Mouse (Mus musculus): Measurements from ENCODE around the gene Pdcl2. TPM values are rescaled to one million over a fixed set of nuclear protein-coding genes. Genes with fewer than 3 reads are reported as not detected.

The Pdcl2 gene
- not detected for total RNA-seq (2022)

DNA sequence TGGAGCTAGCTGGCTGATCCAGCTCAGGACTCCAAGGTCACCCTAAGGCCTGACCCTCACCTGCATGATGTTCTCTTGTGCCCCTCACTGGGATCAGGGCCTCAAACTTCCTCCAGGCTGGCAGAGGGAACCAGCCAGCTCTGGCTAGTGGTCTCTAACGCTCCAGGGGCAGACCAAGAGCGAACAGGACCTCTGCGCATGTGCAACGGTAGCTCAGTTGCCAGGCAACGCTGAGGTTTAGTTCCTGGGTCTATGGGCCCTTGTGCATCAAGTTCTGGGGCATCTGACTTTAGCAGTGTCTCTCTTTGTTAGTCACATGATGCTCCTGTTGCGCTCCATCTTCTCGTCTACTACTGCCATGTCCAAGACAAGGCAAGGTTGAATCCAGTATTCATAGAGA is at the start of gene Pdcl2:
TSS of gene Pdcl2 (minus strand) at position 204 of the 400 bp plus-strand sequence.
- no peak for DNase-seq (ENCODE audit: low spot score)

DNA sequence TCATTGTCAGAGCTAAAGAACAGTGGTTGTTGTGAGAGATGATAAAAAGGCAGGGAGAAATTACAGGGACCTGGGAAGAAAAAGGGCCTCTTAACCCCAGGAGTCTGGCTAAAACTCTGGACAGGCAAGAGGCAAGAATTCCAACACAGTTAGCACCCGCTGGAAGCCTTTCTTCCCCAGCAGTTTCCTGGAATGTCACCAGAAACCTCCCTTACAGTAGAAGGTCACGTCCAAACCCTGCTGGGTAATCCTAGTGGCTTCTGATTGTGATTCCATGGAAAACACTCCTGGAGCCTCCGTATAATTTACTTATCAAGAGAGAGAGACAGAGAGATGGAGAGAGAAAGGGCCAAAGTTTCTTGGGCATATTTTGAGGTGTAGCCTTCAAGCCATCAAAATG is 48.3 kb upstream of the Pdcl2 start:
- no peak for DNase-seq (ENCODE audit: low spot score)

DNA sequence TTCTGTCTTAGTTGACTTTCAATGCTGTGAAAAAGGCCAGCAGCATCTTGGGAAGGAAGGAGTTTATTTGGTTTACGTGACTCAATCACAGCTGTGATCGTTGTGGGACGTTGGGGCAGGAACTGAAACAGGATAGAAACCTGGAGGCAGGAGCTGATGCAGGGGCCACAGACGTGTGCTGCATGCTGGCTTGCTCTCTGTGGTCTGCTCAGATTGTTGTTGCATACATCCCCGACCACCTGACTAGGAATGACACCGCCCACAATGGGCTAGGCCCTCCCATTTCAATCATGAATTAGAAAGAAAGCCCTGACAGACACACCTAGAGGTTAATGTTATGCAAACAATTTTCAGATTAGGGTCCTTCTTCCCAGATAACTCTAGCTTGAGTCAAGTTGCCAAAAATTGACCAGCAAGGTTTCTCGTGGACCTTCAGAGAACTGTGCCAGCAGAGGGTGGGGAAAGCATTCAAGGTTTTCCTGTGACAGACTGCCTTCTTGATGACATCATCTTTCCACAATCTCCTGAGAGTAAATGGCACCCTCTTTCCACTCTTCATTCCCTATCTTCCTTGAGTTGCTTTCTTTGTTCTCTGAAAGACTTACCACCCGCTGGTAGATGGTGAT is 38.4 kb upstream of the Pdcl2 start:
- DNase-seq (ENCODE audit: low spot score) = no peak

DNA sequence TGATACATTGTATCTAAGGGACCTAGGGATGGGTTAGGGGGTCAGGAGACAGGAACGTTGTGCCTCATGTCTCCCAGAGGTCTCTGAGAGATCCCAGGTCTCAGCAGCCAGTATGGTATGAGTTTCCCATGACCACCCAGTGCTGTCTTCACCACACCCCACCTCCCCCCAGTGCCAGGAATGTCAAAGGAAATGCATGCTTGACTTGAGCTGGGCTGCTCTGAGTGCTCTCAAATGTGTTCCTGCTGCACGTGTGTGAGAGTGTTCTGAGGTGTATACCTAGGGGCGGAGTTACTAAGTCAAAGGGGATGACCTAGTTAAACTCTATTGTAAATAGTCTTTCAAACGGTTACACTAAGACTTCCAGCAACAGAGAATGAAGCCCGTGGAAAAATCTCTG is 34.5 kb upstream of the Pdcl2 start:
- no peak for DNase-seq (ENCODE audit: low spot score)

DNA sequence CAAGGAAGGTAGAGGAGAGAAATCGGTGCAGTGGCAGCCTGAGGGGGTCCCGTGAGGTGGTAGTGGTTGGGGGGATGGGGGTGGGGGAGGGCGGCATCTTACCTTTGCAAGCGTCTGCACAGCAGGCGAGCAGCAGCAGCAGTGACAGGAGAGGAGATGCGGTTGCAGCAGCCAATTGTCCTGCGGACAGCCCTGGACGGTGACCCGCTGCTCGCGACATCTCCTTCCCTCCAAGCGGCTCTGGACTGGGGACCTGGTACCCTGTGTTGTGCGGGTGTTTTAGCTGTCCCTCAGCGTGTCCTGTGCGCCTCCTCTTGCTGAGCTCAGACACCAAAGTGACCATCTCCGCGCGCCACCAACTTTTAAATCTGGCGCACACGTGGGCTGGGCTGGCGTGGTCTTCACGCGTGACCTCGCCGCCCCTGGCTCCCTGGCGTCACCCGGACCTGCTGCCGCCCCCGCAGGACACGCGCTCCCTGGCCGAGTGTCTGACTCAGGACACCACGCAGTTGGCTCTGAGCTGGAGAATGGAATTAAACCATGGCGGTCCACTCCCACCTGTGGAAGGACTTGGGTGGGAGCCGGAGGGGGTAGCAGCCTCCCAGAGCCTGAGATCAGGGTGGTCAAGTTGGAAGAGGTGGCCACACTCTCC is 32.6 kb upstream of the Pdcl2 start, which contains the start of gene Nmu:
TSS of gene Nmu (minus strand) at position 336 of the 652 bp plus-strand sequence.
- DNase-seq (ENCODE audit: low spot score) = no peak

DNA sequence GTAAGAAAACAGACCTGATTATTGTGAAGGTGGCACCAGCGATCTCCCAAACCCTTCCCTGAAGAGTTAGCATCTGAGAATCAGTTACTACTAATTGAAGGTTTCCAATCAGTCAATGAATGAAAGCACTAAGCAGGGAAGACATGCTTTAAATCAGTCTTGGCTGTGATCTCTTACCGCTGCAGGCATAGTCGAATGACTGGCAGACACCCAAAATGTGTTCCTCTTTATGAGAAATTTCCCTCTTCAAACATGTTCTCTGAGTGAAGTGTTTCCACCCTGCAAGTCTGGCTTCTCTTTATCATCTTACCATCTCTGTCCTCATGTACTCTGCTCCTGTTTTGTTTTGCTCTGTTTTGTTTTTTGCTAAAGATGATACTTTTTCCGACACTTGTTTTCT is 29.8 kb upstream of the Pdcl2 start:
- DNase-seq (ENCODE audit: low spot score) = no peak

DNA sequence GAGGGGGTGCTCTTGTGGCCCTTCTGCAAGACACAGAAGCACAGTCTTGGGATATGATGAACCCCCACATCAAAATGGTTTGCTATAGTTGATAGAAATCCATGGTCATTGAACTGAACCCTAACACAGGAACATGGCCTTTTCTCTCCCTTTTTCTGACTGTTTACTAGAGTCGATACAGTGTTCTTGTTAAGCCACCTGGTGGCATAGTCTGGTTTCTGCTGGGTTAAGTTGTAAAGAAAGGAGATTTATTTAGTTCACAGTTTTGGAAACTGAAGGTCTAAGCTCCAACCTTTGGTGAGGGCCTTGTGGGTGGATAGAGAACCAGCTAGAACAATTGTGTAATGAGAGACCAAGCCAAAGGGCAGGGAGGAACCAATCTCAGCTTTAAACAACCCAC is 29.1 kb upstream of the Pdcl2 start:
- no peak for DNase-seq (ENCODE audit: low spot score)

DNA sequence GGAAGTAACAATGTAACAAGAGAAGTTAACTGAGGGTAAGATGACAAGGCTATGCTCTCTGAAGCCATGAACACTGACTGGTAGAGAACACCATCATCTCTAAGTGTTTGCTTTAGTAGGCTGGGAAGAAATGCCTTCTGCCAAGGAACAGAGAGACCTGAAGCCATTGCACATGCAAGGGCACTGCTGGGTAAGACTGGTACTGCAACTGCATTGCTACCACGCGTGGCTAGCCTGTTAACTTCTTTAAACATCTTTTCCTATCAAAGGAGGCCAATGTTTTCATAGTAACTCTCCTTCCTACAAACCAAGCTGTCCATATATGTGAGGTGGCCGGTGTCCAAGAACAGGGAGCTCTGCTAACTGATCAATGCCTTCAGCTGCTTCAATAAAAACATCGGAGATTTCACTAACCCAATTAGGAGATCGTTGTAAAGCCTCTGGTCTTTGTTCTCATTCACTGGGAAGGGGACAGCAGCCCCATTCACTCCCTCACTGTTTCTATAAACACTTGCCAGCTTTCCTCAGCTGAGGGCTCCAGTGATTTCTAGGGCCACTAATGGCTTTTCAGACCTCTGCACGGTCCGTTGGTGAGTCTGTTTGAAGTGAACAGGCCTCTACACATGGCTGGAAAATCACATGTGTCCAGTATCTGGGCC is 21.1 kb upstream of the Pdcl2 start:
- DNase-seq (ENCODE audit: low spot score) = no peak

DNA sequence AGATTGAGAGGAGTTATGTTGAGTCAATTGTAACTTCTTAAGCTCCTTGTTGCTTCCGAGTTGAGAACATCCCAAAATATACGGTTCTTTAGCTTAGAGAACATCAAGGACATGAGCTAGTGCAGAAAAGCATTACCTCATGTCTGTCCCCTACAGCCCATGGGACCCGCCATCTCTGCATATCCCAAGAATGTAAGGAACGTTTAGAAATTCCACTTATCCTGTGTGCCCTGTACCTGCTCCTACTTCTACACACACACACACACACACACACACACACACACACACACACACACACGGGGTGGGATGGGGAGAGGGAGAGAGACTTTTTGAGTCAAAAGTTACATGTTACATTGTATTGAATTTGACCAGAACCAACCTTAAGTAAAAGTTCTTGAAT is 20.6 kb upstream of the Pdcl2 start:
- no peak for DNase-seq (ENCODE audit: low spot score)

DNA sequence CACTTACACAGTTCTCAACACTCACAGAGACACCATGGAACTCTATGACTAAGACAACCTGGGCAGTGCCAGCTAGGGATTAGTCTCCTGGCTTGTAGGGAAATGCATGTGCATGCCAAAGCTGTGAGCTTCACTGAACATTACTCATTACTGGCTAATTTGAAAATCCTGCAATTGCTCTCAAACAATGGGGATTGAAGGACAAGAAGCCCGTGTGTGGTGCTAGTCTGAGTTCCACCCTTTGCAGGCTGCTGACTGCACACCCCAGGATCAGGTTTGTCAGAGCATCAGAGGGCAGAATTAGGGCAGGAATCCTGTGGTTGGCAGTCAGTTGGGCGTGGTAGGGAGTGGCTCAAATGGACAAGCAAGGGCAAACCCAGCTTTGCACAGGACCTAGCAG is 15.2 kb upstream of the Pdcl2 start:
- DNase-seq (ENCODE audit: low spot score) = no peak

DNA sequence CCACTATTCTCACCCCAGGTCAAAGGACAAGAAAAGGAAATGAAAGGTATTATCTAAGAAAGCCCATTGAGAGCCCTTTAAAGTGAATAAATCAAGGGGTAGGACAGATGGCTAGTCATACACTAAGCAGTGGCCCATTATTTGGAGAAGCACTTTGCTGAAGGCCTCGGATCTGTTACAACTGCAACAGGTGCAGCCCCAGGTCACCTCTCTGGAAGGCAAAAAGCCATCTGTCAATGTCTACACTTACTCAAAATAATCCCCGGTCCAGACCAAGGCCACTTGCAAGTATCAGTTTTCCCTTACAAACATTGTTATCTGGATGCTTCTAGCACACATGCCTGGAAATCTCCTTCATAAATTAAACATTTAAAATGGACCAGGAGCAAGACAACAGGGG is 10.0 kb upstream of the Pdcl2 start:
- DNase-seq (ENCODE audit: low spot score) = no peak

DNA sequence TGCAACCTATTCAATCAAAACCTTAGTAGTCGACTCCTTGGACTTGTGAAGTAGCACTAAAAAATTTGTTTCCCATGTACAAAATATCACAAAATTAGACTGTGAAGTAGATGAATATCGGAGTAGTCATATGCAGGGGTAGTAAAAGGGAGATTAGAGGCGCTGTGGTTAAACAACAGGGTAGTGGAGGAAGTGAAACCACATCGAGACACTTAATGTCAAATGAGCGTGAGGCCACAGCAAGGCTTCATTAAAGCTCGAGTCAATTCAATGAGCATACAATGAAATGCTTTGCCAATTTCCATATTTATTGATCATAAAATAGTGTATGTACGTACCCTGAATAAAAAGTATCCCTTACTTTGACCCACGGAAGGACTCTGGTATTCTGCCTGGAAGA is 6.1 kb upstream of the Pdcl2 start:
- DNase-seq (ENCODE audit: low spot score) = no peak

DNA sequence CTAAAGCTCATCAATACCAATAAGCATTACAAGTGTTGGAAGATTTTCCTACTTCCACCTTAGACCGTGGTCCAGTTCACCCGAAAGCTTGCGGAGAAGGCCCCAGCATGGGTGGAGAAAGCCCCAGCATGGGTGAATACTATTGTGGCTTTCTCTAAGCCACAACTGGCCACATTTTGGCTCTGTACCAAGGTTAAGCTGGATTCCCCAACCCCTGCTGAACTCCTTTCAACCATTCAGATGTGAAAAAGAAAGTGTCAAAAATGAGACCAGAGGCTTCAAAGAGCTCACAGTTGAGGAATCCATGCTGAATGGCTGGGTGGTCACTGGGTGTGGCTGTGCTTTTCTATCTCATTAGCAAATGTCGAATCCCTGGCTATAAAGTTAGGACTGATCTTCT is 2.9 kb upstream of the Pdcl2 start:
- DNase-seq (ENCODE audit: low spot score) = no peak

DNA sequence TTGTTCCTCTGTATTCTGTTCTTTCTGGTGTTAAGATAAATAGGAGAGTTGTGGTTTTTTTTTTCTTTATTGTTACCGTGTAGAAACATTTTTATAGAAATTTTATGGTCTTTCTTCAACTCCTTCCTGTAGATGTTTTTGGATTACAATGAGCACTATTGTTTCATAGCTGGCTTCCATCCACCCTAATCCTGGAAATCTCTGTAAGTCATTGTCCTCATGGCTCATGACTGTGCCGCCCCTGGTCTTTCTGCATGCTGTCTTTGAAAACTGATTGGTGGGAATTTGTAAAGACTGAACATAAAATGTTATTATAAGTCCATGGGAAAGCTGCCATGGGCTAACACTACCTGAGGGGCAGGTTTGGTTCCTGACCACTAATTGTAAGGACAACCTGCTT is 3.7 kb downstream of the Pdcl2 start:
- DNase-seq (ENCODE audit: low spot score) = peak; percentile 11

DNA sequence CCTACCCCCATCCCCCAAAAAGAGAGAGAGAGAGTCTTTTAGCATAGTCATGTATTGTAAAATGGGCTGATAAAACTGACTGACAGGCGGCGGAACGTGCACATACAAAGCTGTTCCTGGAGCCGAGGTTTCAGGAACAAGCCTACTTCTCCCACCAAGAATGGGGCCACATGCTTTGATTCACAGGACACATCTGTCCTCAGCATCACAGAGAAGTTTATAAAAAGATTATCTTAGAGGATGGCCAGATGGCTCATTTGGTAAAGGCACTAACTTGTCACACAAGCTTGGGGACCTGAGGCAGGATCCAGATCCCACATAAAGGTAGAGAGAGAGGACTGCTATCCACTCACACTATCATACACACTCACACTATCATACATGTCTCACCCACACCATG is 5.8 kb downstream of the Pdcl2 start:
- no peak for DNase-seq (ENCODE audit: low spot score)

DNA sequence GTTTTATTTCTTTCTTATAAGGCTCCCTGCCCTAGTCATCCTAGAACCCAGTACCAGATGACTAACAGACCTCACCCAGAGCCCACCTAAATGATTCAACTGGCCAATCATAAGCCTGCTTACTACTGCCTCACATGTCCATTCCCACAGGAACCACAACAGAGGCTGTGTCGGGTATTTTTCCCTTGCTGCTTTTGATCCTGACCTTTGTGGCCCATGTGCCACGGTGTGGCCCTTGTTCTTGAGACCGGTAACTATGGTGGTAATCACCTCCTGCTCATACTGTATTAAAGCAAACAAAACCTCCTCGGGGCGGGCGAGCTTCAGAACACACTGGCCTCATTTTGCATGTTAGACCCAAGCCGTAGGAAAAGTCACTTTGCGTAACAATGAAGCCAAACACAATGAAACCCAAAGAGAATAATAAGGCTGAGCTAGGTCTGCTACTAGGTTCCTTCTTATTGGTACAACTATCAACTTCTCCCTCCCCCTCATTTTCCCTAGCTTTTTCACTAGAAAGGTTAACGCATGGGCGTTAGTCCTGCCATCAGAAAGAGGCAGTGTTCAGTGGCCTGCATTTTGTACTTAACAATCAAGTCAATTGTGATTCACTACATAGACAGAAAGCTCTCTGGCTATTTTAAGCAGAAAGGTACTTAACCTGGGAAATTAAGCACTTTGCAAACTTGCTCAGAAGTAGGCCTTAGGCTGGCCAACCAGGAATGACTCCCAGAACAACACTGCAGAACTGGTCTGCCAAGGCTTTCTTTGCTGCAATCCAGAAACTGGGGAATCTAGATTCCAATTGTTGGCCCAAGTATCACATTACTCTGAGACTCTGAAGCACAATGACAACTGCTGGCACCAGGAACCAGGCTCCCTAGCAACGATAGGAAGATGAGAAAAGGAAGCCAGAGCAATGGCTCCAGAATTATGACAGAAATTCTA is 9.4 kb downstream of the Pdcl2 start:
- DNase-seq (ENCODE audit: low spot score) = no peak

DNA sequence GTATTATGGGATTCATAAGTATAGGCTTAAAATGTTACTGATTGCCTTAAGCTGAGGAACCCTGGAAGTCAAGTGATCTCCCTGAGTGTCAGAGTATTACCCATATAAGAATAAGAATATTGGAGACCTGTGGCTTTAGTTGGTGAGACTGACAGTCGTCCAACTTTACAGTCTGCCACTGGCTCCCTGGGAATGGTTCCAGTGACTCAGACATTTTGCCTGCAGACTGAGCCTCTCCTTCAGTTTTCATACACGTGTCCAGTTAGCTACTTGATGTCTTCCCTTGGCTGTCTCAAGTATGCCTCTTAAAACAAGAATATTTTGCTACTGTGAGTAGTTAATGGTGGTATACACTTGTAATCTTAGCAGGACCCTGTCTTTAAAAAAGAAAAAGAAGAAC is 22.8 kb downstream of the Pdcl2 start:
- no peak for DNase-seq (ENCODE audit: low spot score)

DNA sequence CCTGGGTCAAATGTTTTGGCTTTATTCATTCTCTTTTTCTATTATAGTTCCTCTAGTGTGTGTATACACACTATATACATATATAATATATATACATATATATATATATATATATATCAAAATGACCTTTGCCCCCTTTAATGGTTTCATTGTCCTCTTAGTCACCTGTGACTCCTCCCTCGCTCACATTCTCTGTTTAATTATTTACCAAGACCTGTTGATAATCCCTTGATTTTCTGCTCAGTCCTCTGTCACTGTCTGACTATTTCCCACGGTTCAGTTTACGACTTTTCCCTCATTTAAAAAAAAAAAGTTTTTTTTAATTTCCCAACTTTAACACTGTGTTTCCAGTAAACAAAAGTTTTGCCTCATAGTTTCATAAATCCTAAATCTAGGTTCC is 24.7 kb downstream of the Pdcl2 start:
- no peak for DNase-seq (ENCODE audit: low spot score)

DNA sequence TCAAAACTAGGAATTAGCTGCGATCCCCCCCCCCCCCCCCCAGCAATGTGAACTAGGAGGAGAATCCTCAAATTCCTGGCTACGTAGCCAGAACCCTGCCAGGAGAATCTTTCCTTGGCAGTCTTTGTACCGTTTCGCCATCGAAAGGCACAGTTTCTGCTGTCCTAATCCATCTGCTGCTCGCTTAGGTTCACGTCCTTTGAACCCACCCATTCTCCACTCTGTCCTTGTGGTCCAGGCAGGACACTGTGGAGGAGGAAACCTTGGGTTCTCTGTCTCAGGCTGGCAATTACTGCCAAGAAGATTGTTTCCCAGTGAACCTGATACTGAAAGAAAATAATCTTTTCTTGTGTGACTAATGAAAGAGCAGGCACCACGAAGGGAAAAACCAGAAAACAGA is 25.3 kb downstream of the Pdcl2 start:
- DNase-seq (ENCODE audit: low spot score) = no peak

DNA sequence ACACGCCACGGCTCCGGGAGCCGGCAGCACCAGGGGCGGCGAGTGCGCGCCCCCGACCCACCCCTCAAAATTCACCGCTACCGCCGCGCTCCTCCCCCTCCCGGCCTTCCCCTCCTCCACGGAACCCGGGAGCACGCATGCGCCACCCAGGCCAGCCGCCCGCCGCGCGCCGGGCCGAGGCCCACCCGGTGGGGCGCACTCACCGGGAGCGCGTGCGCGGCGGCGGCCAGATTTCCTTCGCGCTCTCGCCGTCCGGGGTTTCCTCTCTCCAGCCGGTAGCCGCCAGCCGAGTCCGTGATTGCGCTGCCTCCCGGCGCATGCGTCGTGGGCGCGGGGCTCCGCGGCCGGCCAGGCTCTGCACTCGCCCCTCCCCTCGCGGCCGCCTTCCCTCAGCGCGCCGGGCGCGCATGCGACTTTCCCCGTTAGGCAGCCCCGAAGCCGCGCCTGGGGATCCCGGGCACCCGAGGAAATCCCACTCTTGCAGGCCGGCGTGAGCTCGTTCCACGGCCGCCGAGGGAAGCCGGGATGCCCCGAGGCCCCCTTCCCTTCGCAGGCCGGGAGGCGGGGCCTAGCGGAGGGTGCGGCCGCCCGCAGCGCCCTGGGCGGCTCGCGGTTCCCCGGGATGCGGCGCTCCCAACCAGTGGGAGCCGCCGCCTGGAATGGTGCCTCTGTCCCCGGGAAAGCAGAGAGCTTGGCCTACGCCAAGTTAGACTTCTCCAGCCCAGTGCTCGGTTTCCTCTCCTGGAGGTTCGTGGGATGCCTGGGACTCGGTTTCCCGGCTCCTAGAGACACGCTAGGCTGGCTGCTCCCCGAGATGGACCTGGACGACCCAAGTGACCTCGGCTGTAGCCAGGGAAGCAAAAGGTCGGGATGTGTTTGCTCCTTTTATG is 26.3 kb downstream of the Pdcl2 start, which contains the start of gene Clock:
TSS of gene Clock (minus strand) at position 341 of the 890 bp plus-strand sequence.
- DNase-seq (ENCODE audit: low spot score) = peak; percentile 86

All from heart, adult 8-10 months (tissue).